Mouse (Mus musculus) embryonic facial prominence, embryonic 15.5 days (tissue): ENCODE results near the gene Tdrkh. TPM values are rescaled to one million over a fixed set of nuclear protein-coding genes. Genes with fewer than 3 reads are reported as not detected.
A peak's percentile ranks its signal among the peaks of the same experiment; 100 is the strongest.

Experiments
- ATAC-seq: fragments of 200-750 bp; cut with Nextera tagmentation; 2 replicates; pipeline ENCODE4 v1.8.0; 2017; ENCODE audit warnings: low read depth, moderate TSS enrichment; ENCODE audit not compliant: insufficient number of reproducible peaks, low FRiP score, low TSS enrichment
- H3K27ac ChIP-seq: fragments of 300-500 bp; sonication (generic); replicated peaks from 2 replicates; pipeline ENCODE4 v1.5.1; 2015; ENCODE audit warnings: mild to moderate bottlenecking, inconsistent platforms
- H3K27me3 ChIP-seq: fragments of 300-500 bp; sonication (generic); 2 replicates; pipeline ENCODE4 v1.6.1; 2015; ENCODE audit warnings: inconsistent platforms
- H3K36me3 ChIP-seq: fragments of 300-500 bp; sonication (generic); 2 replicates; pipeline ENCODE4 v1.6.1; 2015; ENCODE audit warnings: mild to moderate bottlenecking, inconsistent platforms
- H3K4me1 ChIP-seq: fragments of 300-500 bp; sonication (generic); 2 replicates; pipeline ENCODE4 v1.6.1; 2015; ENCODE audit warnings: inconsistent platforms
- H3K4me2 ChIP-seq: fragments of 300-500 bp; sonication (generic); replicated peaks from 2 replicates; pipeline ENCODE4 v1.6.1; 2015; ENCODE audit warnings: mild to moderate bottlenecking, inconsistent platforms
- H3K4me3 ChIP-seq: fragments of 300-500 bp; sonication (generic); replicated peaks from 2 replicates; pipeline ENCODE4 v1.5.1; 2015; ENCODE audit warnings: mild to moderate bottlenecking, inconsistent platforms
- H3K9ac ChIP-seq: fragments of 300-500 bp; sonication (generic); 2 replicates; pipeline ENCODE4 v1.6.1; 2015; ENCODE audit warnings: inconsistent platforms
- H3K9me3 ChIP-seq: fragments of 300-500 bp; sonication (generic); replicated peaks from 2 replicates; pipeline ENCODE4 v1.6.1; 2016; ENCODE audit warnings: inconsistent platforms
- WGBS: fragments of 180-500 bp; shearing (Covaris S2); methylation state at CpG from one replicate; pipeline ENCODE4 v1.1.7; 2015; 5-methylcytosine and 5-hydroxymethylcytosine counted together
- polyA plus RNA-seq: library from polyadenylated mRNA; unstranded; fragments of >200 nt; fragmentation: Nextera tagmentation; extraction: Ambion mirVana; gene quantifications from 2 replicates; pipeline ENCODE4 v1.2.1, GENCODE M21; 2015

Tdrkh gene
- polyA plus RNA-seq, 1 experiment from 2014 or later = 8.3 TPM

- no peak overlapping the region for H3K4me2 ChIP-seq
These were observed 65.6 kb downstream of the Tdrkh start for GRCm38 (mm10) chr3:94478591-94479169.

DNA sequence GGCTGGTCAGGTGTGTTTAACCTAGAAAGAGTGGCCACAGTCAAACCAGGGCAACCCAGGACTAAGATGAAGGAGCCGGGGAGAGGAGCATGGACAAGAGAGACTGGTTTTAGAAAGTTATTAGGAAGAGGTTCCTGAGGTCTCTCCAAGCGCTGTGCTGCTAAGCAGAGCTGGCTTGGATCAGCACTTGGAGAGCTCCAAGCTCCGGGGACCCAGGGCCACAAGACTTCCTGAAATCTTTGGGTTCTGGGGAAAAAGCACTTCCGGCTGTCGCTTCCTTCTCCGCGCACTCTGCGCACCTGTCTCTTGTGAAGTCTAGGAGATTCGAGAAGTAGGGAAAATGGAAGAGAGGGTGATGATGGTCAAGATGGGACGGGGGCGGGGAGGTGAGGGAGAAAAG lies 66.5 kb downstream of the Tdrkh start:
- no peaks in the 10 kb centered on the region for H3K9me3 ChIP-seq
- peaks cover 26% of the 10 kb centered on the region for H3K27me3 ChIP-seq
- H3K27ac ChIP-seq = no peak overlapping the region
- peak overlapping the region; percentile 36; the same call in 1 of the 2 replicates for H3K4me2 ChIP-seq
- no peaks in the 10 kb centered on the region for H3K36me3 ChIP-seq
- H3K4me3 ChIP-seq = no peak overlapping the region; the same call in 1 of the 2 replicates
- H3K9ac ChIP-seq = no peak overlapping the region
- 0 out of 2 replicates have a peak, but pooled peaks cover 5% of the 10 kb centered on the region for H3K4me1 ChIP-seq
- ATAC-seq = no peak
- WGBS = 3% methylated on average over 11 of the region's 11 CpGs

More at GRCm38 (mm10) chr3:94478591-94479169, 65.6 kb downstream of the Tdrkh start:
- ATAC-seq = no peak
- Histone ChIP-seq H3K9ac (no peak overlapping the region), H3K27ac (no peak overlapping the region), H3K9me3 (no peaks in the 10 kb centered on the region), H3K36me3 (no peaks in the 10 kb centered on the region), H3K4me1 (0 out of 2 replicates have a peak, but pooled peaks cover 5% of the 10 kb centered on the region), H3K27me3 (peaks cover 26% of the 10 kb centered on the region), H3K4me3 (no peak overlapping the region)
- 12% methylated on average over 9 of the region's 9 CpGs for WGBS

DNA sequence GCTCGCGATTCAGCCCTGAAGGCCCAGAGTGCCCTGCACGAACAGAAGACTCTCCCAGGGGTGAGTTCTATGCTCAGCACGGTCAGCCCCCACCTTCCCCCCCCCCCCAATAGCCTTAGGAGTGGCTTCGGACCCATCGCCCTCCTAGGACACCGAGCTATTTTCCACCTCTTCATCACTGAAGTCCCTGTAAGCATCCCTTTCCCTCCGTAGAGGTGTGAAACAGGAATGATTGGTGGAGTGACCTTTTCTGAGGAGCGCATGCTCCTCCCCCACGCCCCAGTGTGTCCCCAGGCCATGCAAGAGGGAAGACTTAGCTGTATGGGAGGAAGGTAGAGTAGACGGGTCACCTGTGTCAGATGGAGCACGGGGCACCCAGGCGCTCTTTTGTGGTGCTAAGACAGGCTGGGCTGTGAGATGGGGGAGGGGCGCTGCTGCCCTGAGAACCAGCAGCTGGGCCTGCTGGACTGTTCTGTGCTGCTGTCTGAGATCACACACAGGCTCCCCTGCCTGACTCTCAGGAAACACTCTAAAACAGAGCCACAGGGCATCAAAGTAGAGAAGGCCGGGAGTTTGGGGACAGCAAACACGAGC lies 67.3 kb downstream of the Tdrkh start, which contains the start of gene Riiad1:
Riiad1 (minus strand) TSS at position 51 of the 594 bp plus-strand sequence.
- Histone ChIP-seq H3K9me3 (no peaks in the 10 kb centered on the region), H3K4me3 (no peak within 1 kb of the TSS; the same call in 1 of the 2 replicates), H3K4me2 (peak within 1 kb of the TSS; percentile 36; the same call in 1 of the 2 replicates), H3K27ac (no peak within 1 kb of the TSS), H3K9ac (no peak within 1 kb of the TSS), H3K27me3 (peaks cover 26% of the 10 kb centered on the region), H3K36me3 (no peaks in the 10 kb centered on the region), H3K4me1 (0 out of 2 replicates have a peak, but pooled peaks cover 5% of the 10 kb centered on the region)
- WGBS = 10% methylated on average over 16 of the region's 16 CpGs
- ATAC-seq = no peak

GRCm38 (mm10) chr3:94481429-94481828 lies 68.4 kb downstream of the Tdrkh start:
- H3K4me1 ChIP-seq = 0 out of 2 replicates have a peak, but pooled peaks cover 5% of the 10 kb centered on the region
- no peaks in the 10 kb centered on the region for H3K9me3 ChIP-seq
- ATAC-seq = no peak
- H3K27me3 ChIP-seq = peaks cover 26% of the 10 kb centered on the region
- H3K4me2 ChIP-seq = no peak overlapping the region
- H3K36me3 ChIP-seq = no peaks in the 10 kb centered on the region
- H3K9ac ChIP-seq = no peak overlapping the region
- 60% methylated on average over 4 of the region's 4 CpGs for WGBS
- no peak overlapping the region for H3K27ac ChIP-seq
- no peak overlapping the region for H3K4me3 ChIP-seq

DNA sequence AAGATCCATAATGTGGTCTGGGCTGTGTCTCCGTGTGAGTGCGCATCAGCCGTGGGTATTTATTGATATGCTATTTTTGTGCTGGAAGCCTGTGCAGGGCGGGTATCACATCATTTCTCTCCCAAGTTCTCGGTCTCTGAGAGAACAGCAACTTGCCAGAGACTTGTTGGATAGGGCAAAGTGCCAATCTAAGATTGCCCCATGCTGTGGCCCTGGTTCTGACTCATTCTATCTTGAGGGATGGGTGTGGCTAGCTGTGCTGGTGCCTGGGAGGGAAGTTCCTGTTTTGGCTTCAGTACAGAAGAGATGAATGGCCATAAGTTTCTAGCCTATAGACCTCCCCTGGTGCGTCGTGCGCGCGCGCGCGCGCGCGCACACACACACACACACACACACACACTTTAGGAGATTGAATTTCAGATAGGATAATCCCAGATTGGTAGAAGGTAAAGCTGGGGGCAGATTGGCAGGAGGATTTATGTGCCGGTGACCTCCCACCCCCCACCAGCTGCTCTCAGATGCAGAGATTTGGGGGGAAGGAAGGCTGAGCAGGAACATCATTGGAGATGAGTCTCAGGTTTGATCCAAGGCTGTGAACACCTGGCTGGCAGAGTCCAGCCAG lies 69.8 kb downstream of the Tdrkh start:
- H3K27me3 ChIP-seq = peaks cover 26% of the 10 kb centered on the region
- H3K9ac ChIP-seq = no peak overlapping the region
- H3K9me3 ChIP-seq = no peaks in the 10 kb centered on the region
- no peak overlapping the region for H3K4me3 ChIP-seq
- no peak overlapping the region for H3K4me2 ChIP-seq
- no peak for ATAC-seq
- no peaks in the 10 kb centered on the region for H3K36me3 ChIP-seq
- WGBS = 75% methylated on average over 17 of the region's 17 CpGs
- 0 out of 2 replicates have a peak, but pooled peaks cover 13% of the 10 kb centered on the region for H3K4me1 ChIP-seq
- H3K27ac ChIP-seq = no peak overlapping the region

DNA sequence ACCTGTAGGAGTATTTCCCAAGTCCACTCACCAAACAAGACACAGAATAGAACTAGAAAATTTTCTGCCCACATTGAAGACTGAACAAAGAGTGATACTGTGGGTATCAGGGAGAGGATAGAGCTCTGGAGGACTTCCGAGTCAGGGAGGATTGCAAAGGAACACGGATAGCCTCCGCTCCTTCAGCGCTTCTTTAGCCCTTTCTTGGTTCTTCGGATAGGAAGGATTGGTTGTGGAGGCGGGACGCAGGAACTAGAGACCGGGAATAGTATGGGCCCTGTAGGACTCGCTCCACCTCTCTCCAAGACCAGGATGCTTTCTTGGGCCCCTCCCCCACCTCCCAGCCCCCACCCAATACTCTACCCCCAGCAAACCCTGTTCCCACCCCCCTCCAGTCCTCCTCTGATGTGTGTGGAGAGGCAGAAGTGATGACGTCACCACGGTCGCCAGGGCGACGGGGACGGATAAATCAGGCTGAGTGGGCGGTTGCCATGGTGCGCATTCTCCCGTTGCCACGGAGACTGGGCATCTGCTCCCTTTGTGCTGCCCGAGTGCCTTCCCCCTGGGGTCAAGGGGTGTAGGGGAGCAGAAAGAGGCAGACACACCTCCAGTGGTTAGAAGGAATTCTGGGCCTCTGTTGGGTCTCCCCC lies 70.8 kb downstream of the Tdrkh start:
- Histone ChIP-seq H3K27me3 (peaks cover 21% of the 10 kb centered on the region), H3K4me1 (0 out of 2 replicates have a peak, but pooled peaks cover 13% of the 10 kb centered on the region), H3K4me3 (no peak overlapping the region), H3K9ac (no peak overlapping the region), H3K27ac (no peak overlapping the region), H3K36me3 (no peaks in the 10 kb centered on the region), H3K4me2 (no peak overlapping the region), H3K9me3 (no peaks in the 10 kb centered on the region)
- peak; percentile 26; the same call in 1 of the 2 replicates for ATAC-seq
- 21% methylated on average over 20 of the region's 20 CpGs for WGBS

Other genes with a start within 250 kb of the Tdrkh start
- not detected in 2 replicates for gene Gm10696, start 235.1 kb upstream of the Tdrkh start, polyA plus RNA-seq
- not detected in 2 replicates for gene Gm5286, start 216.6 kb upstream of the Tdrkh start, polyA plus RNA-seq
- gene Gm4778, start 149.2 kb upstream of the Tdrkh start, polyA plus RNA-seq = not detected in 2 replicates
- gene Them4, start 103.2 kb upstream of the Tdrkh start, polyA plus RNA-seq = 10.1 and 11.2 TPM in 2 replicates
- gene Them5, start 71.2 kb upstream of the Tdrkh start, polyA plus RNA-seq = 91.2 and 99.8 TPM in 2 replicates
- 2.5 and 3.3 TPM in 2 replicates for gene C2cd4d, start 50.8 kb upstream of the Tdrkh start, polyA plus RNA-seq
- gene Rorc, start 40.5 kb upstream of the Tdrkh start, polyA plus RNA-seq = 3.6 and 4.2 TPM in 2 replicates
- gene Lingo4, start 14.8 kb upstream of the Tdrkh start, polyA plus RNA-seq = 0.24 TPM in 2 replicates
- 63.7 and 64.4 TPM in 2 replicates for gene Mrpl9, start 30.0 kb downstream of the Tdrkh start, polyA plus RNA-seq
- 0.40 and 0.68 TPM in 2 replicates for gene Oaz3, start 30.6 kb downstream of the Tdrkh start, polyA plus RNA-seq
- 9.4 and 13.7 TPM in 2 replicates for gene Celf3, start 65.0 kb downstream of the Tdrkh start, polyA plus RNA-seq
- 16.7 and 31.7 TPM in 2 replicates for gene Riiad1, start 67.1 kb downstream of the Tdrkh start, polyA plus RNA-seq
- gene Snx27, start 169.4 kb downstream of the Tdrkh start, polyA plus RNA-seq = 47.8 and 48.9 TPM in 2 replicates
- gene Gm10972, start 229.8 kb downstream of the Tdrkh start, polyA plus RNA-seq = not detected in 2 replicates
- gene Tuft1, start 245.6 kb downstream of the Tdrkh start, polyA plus RNA-seq = 25.8 and 27.0 TPM in 2 replicates